Mouse (Mus musculus) cerebellum, postnatal 4 days (tissue): Measurements from ENCODE around the gene Togaram2.
A peak's percentile ranks its signal among the peaks of the same experiment; 100 is the strongest.
"Not testable (repeated sequence)": the region's sequence is repeated elsewhere in the genome, so short reads cannot be mapped to it uniquely, and the experiment has no call there.

ENCODE experiments used
- DNase-seq, 2 experiments: peaks; one replicate each; pipeline ENCODE4 v3.0.0; 2022; ENCODE audit warnings: low spot score in 2 of 2, mixed read lengths in 1 of 2

Gene Togaram2

GRCm38 (mm10) chr17:71736442-71736841, 63.4 kb downstream of the Togaram2 start:
- DNase-seq = no peak

GRCm38 (mm10) chr17:71742156-71742555, 69.1 kb downstream of the Togaram2 start:
- no peak for DNase-seq

- no peak for DNase-seq
These were observed 69.9 kb downstream of the Togaram2 start for GRCm38 (mm10) chr17:71742935-71743334.

GRCm38 (mm10) chr17:71746114-71746513, 73.1 kb downstream of the Togaram2 start:
- peak in 1 of 2 experiments; percentile 21 for DNase-seq

GRCm38 (mm10) chr17:71747561-71747960, 74.5 kb downstream of the Togaram2 start:
- DNase-seq = no peak

GRCm38 (mm10) chr17:71749616-71750168, 76.6 kb downstream of the Togaram2 start:
- DNase-seq = no peak

- no peak for DNase-seq
These were observed 79.8 kb downstream of the Togaram2 start, which contains the start of gene Pcare for GRCm38 (mm10) chr17:71752831-71753230. Pcare (minus strand) TSS chr17:71752894.

- DNase-seq = no peak
These were observed 87.5 kb downstream of the Togaram2 start for GRCm38 (mm10) chr17:71760536-71760935.

- DNase-seq = not testable (repeated sequence)
These were observed 95.1 kb downstream of the Togaram2 start, which contains the start of gene Clip4 for GRCm38 (mm10) chr17:71768173-71768572. Clip4 (plus strand) TSS chr17:71768473.

GRCm38 (mm10) chr17:71769564-71769963, 96.5 kb downstream of the Togaram2 start:
- DNase-seq = no peak

- DNase-seq = no peak
These were observed 97.6 kb downstream of the Togaram2 start for GRCm38 (mm10) chr17:71770696-71771095.

- DNase-seq = no peak
These were observed 101.1 kb downstream of the Togaram2 start for GRCm38 (mm10) chr17:71774173-71774572.

- DNase-seq = no peak
These were observed 102.2 kb downstream of the Togaram2 start for GRCm38 (mm10) chr17:71775279-71775678.

- no peak for DNase-seq
These were observed 105.6 kb downstream of the Togaram2 start for GRCm38 (mm10) chr17:71778696-71779095.
